Mouse (Mus musculus) limb, embryonic 11.5 days (tissue): ENCODE results near the gene Ccdc107. TPM values are rescaled to one million over a fixed set of nuclear protein-coding genes. Genes with fewer than 3 reads are reported as not detected.

Source experiments
- ATAC-seq: fragments of 200-750 bp; cut with Nextera tagmentation; 2 replicates; pipeline ENCODE4 v1.8.0; 2017; ENCODE audit warnings: low read depth; ENCODE audit not compliant: insufficient number of reproducible peaks, low FRiP score, low TSS enrichment
- DNase-seq: peaks from one replicate; pipeline ENCODE4 v3.0.0-alpha.2; 2015; ENCODE audit warnings: low spot score
- H3K27ac ChIP-seq: fragments of 300-500 bp; sonication (generic); replicated peaks from 2 replicates; pipeline ENCODE4 v1.5.1; 2014; ENCODE audit warnings: low read depth, mild to moderate bottlenecking, low read length
- H3K27me3 ChIP-seq: fragments of 300-500 bp; sonication (generic); 2 replicates; pipeline ENCODE4 v1.6.1; 2014; ENCODE audit warnings: mild to moderate bottlenecking, low read length, mixed read lengths; ENCODE audit not compliant: control insufficient read depth, insufficient read depth
- H3K36me3 ChIP-seq: fragments of 300-500 bp; sonication (generic); 2 replicates; pipeline ENCODE4 v1.6.1; 2014; ENCODE audit warnings: mild to moderate bottlenecking, low read length, moderate library complexity, mixed read lengths; ENCODE audit not compliant: control insufficient read depth, insufficient read depth
- H3K4me1 ChIP-seq: fragments of 300-500 bp; sonication (generic); 2 replicates; pipeline ENCODE4 v1.6.1; 2014; ENCODE audit warnings: low read length, mixed read lengths; ENCODE audit not compliant: control insufficient read depth, insufficient read depth
- H3K4me2 ChIP-seq: fragments of 300-500 bp; sonication (generic); 2 replicates; pipeline ENCODE4 v1.6.1; 2014; ENCODE audit warnings: low read depth, mild to moderate bottlenecking, moderate library complexity; ENCODE audit not compliant: severe bottlenecking
- H3K4me3 ChIP-seq: fragments of 300-500 bp; sonication (generic); 2 replicates; pipeline ENCODE4 v1.5.1; 2014; ENCODE audit warnings: low read depth, low read length
- H3K9ac ChIP-seq: fragments of 300-500 bp; sonication (generic); 2 replicates; pipeline ENCODE4 v1.6.1; 2014; ENCODE audit warnings: mild to moderate bottlenecking, low read length
- H3K9me3 ChIP-seq: fragments of 300-500 bp; sonication (generic); 2 replicates; pipeline ENCODE4 v1.6.1; 2016; ENCODE audit warnings: low read length; ENCODE audit not compliant: control insufficient read depth
- WGBS: fragments of 180-500 bp; shearing (Covaris S2); extraction: QIAGEN DNeasy Blood & Tissue Kit; methylation state at CpG from one replicate; pipeline ENCODE4 v1.1.7; 2014; 5-methylcytosine and 5-hydroxymethylcytosine counted together
- polyA plus RNA-seq: library from polyadenylated mRNA; unstranded; fragments of >200 nt; fragmentation: Nextera tagmentation; extraction: Ambion mirVana; gene quantifications from 2 replicates; pipeline ENCODE4 v1.2.1, GENCODE M21; 2014

Ccdc107 gene
- polyA plus RNA-seq, 1 experiment from 2014 or later: 58.9 TPM

GRCm38 (mm10) chr4:43492101-43492820, 439 bp upstream of the Ccdc107 start:
- Histone ChIP-seq H3K4me3 (peak overlapping the region; percentile 10; the same call in 1 of the 2 replicates), H3K9me3 (no peaks in the 10 kb centered on the region), H3K4me2 (peak overlapping the region; percentile 4; the same call in 1 of the 2 replicates), H3K36me3 (peaks cover 7% of the 10 kb centered on the region; the same call in 1 of the 2 replicates), H3K9ac (no peak overlapping the region), H3K4me1 (peaks cover 7% of the 10 kb centered on the region; the same call in 1 of the 2 replicates), H3K27ac (no peak overlapping the region), H3K27me3 (no peaks in the 10 kb centered on the region)
- ATAC-seq (no peak), DNase-seq (no peak)
- WGBS: 49% methylated on average over 12 of the region's 12 CpGs

- Histone ChIP-seq H3K4me3 (peak overlapping the region; percentile 71), H3K27ac (peak overlapping the region; percentile 82), H3K4me2 (peak overlapping the region; percentile 65), H3K27me3 (no peaks in the 10 kb centered on the region), H3K9ac (peak overlapping the region; percentile 85), H3K9me3 (no peaks in the 10 kb centered on the region), H3K36me3 (peaks cover 7% of the 10 kb centered on the region; the same call in 1 of the 2 replicates), H3K4me1 (peaks cover 12% of the 10 kb centered on the region)
- ATAC-seq (peak; percentile 83), DNase-seq (peak; percentile 98)
- under 1% methylated on average over 47 of the region's 47 CpGs for WGBS
Measured at GRCm38 (mm10) chr4:43493186-43493845, 616 bp downstream of the Ccdc107 start.

- 4% methylated on average over 9 of the region's 9 CpGs for WGBS
- peak; percentile 37 for DNase-seq
- H3K36me3 ChIP-seq: peaks cover 7% of the 10 kb centered on the region; the same call in 1 of the 2 replicates
- peak overlapping the region; percentile 85 for H3K9ac ChIP-seq
- ATAC-seq: no peak
- H3K4me2 ChIP-seq: peak overlapping the region; percentile 65
- no peaks in the 10 kb centered on the region for H3K9me3 ChIP-seq
- H3K27me3 ChIP-seq: no peaks in the 10 kb centered on the region
- peaks cover 16% of the 10 kb centered on the region for H3K4me1 ChIP-seq
- no peak overlapping the region for H3K27ac ChIP-seq
- H3K4me3 ChIP-seq: peak overlapping the region; percentile 71
Measured at GRCm38 (mm10) chr4:43493846-43494240, 1.1 kb downstream of the Ccdc107 start.

- 68% methylated on average over 6 of the region's 6 CpGs for WGBS
- Histone ChIP-seq H3K4me1 (peaks cover 17% of the 10 kb centered on the region), H3K4me2 (no peak overlapping the region), H3K27ac (no peak overlapping the region), H3K9me3 (no peaks in the 10 kb centered on the region), H3K9ac (no peak overlapping the region), H3K36me3 (peaks cover 7% of the 10 kb centered on the region; the same call in 1 of the 2 replicates), H3K4me3 (no peak overlapping the region), H3K27me3 (no peaks in the 10 kb centered on the region)
- ATAC-seq (no peak), DNase-seq (no peak)
Measured at GRCm38 (mm10) chr4:43496587-43496986, 3.9 kb downstream of the Ccdc107 start.

GRCm38 (mm10) chr4:43497405-43497804, 4.7 kb downstream of the Ccdc107 start:
- Histone ChIP-seq H3K4me3 (no peak overlapping the region), H3K9ac (no peak overlapping the region), H3K9me3 (no peaks in the 10 kb centered on the region), H3K36me3 (peaks cover 7% of the 10 kb centered on the region; the same call in 1 of the 2 replicates), H3K4me2 (no peak overlapping the region), H3K4me1 (peaks cover 17% of the 10 kb centered on the region), H3K27me3 (no peaks in the 10 kb centered on the region), H3K27ac (no peak overlapping the region)
- ATAC-seq: no peak
- whole genome bisulfite sequencing: 94% methylated on average over 8 of the region's 8 CpGs
- no peak for DNase-seq

GRCm38 (mm10) chr4:43497946-43498345, 5.2 kb downstream of the Ccdc107 start:
- H3K36me3 ChIP-seq: peaks cover 7% of the 10 kb centered on the region; the same call in 1 of the 2 replicates
- 76% methylated on average over 4 of the region's 4 CpGs for WGBS
- no peak overlapping the region for H3K27ac ChIP-seq
- H3K9me3 ChIP-seq: no peaks in the 10 kb centered on the region
- ATAC-seq (no peak), DNase-seq (no peak)
- H3K9ac ChIP-seq: peak overlapping the region; percentile 24; the same call in 1 of the 2 replicates
- peaks cover 17% of the 10 kb centered on the region for H3K4me1 ChIP-seq
- H3K27me3 ChIP-seq: no peaks in the 10 kb centered on the region
- H3K4me2 ChIP-seq: peak overlapping the region; percentile 60
- peak overlapping the region; percentile 51 for H3K4me3 ChIP-seq

GRCm38 (mm10) chr4:43498983-43499382, 6.3 kb downstream of the Ccdc107 start:
- Histone ChIP-seq H3K9ac (peak overlapping the region; percentile 70), H3K36me3 (peaks cover 7% of the 10 kb centered on the region; the same call in 1 of the 2 replicates), H3K4me3 (peak overlapping the region; percentile 51), H3K27ac (no peak overlapping the region), H3K4me1 (peaks cover 15% of the 10 kb centered on the region), H3K27me3 (no peaks in the 10 kb centered on the region), H3K9me3 (no peaks in the 10 kb centered on the region), H3K4me2 (peak overlapping the region; percentile 60)
- DNase-seq (peak; percentile 72), ATAC-seq (peak; percentile 27; the same call in 1 of the 2 replicates)
- WGBS: 13% methylated on average over 8 of the region's 8 CpGs
